Mouse (Mus musculus) testis, adult 2 months (tissue): Measurements from ENCODE around the gene Htt.

Source experiments
- CTCF ChIP-seq: fragments of 200-500 bp; IDR thresholded peaks from 2 replicates; pipeline ENCODE4 v1.5.1; 2012; ENCODE audit warnings: low read depth, mild to moderate bottlenecking, inconsistent platforms, low read length, moderate library complexity; ENCODE audit not compliant: control insufficient read depth, insufficient read depth, insufficient replicate concordance
- POLR2A ChIP-seq: fragments of 200-500 bp; IDR thresholded peaks from 2 replicates; pipeline ENCODE4 v1.6.1; 2012; ENCODE audit warnings: low read depth, mild to moderate bottlenecking, inconsistent platforms, low read length, moderate library complexity; ENCODE audit not compliant: control insufficient read depth

GRCm38 (mm10) chr5:34931516-34932457 lies 170.2 kb downstream of the Htt start:
- TF ChIP-seq POLR2A (no peak), CTCF (no peak)
